Mouse (Mus musculus): ENCODE data around the gene Tesk1. TPM values are rescaled to one million over a fixed set of nuclear protein-coding genes. Genes with fewer than 3 reads are reported as not detected.
A peak's percentile ranks its signal among the peaks of the same experiment; 100 is the strongest.
"Not testable (repeated sequence)": the region's sequence is repeated elsewhere in the genome, so short reads cannot be mapped to it uniquely, and the experiment has no call there.

Gene Tesk1
- polyA plus RNA-seq, 1 experiment = 77.0 TPM

DNA sequence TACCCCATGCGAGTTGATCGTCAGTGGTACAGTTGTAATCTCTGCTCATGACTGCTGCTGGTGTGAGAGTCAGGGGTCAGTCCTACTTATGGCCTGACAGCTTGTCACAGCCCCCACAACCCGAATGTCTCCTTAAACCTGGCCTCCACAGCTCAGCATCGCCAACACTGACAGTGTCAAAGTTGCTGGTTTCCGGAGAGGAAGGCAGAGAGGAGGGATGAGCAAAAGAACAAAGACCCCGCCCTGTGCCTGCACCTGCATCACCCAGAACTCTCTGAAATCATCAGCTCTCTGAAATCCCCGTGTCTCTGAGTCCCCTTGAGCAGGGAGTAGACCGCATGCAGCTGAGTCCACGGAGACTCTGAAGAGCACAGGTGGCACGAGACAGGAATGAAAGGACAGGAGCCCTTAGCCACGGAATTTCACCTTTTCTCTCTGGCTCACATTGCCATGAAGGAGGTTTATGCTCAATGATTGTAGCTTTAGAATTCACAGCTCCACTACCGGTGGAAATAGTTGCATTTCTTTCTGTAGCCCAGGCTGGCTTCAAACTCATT is 41.9 kb downstream of the Tesk1 start, which contains the start of gene Sit1:
Gene Sit1, minus strand, starts transcription at position 200 of the 557 bp plus-strand sequence.
- Histone ChIP-seq H3K4me3 (ENCODE audit: insufficient read depth, low read length) (no peak within 1 kb of the TSS), H3K4me1 (ENCODE audit: control insufficient read depth, insufficient read depth, low read length) (no peaks in the 10 kb centered on the region), H3K27ac (ENCODE audit: insufficient read depth, low read length) (no peak within 1 kb of the TSS)
- no peak for TF ChIP-seq POLR2A (IDR thresholded peaks at IDR 0.05; ENCODE audit: extremely low read depth, insufficient read depth, low read length)
- no peak for TF ChIP-seq CTCF (IDR thresholded peaks at IDR 0.05; ENCODE audit: extremely low read depth, insufficient read depth, low read length)

DNA sequence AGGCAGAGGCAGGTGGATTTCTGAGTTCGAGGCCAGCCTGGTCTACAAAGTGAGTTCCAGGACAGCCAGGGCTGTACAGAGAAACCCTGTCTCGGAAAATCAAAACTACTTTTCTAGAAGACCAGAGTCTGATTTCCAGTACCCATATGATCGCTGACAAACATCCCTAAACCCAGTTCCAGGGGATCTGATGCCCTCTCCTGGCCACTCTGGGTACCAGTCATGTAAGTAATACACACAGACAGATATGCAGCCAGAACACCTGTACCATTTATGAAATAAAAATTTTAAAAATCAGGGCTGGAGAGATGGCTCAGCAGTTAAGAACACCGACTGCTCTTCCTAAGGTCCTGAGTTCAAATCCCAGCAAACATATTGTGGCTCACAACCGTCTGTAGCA is 43.9 kb downstream of the Tesk1 start:
- H3K27ac ChIP-seq (ENCODE audit: insufficient read depth, low read length); H3K4me1 ChIP-seq (ENCODE audit: control insufficient read depth, insufficient read depth, low read length); H3K4me3 ChIP-seq (ENCODE audit: insufficient read depth, low read length): not testable (repeated sequence)

DNA sequence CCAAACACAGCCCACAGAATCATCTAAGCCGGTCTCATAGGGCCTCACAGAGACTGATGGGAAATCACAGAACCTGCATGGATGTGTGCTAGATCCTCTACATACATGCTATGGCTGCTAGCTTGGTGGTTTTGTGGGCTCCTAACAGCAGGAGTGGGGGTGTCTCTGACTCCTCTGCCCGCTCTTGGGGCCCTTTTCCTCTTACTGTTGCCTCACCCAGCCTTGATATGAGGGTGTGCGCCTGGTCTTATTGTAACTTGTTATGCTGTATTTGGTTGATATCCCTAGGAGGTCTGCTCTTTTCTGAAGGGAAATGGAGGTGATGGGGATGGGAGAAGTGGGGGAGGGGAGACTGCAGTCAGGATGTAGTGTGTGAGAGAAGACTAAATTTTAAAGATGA is 47.9 kb downstream of the Tesk1 start:
- no peaks in the 10 kb centered on the region for H3K4me1 ChIP-seq (ENCODE audit: control insufficient read depth, insufficient read depth, low read length)
- H3K27ac ChIP-seq (ENCODE audit: insufficient read depth, low read length) = no peak overlapping the region
- TF ChIP-seq POLR2A (IDR thresholded peaks at IDR 0.05; ENCODE audit: extremely low read depth, insufficient read depth, low read length) (no peak), CTCF (IDR thresholded peaks at IDR 0.05; ENCODE audit: extremely low read depth, insufficient read depth, low read length) (no peak)
- no peak overlapping the region for H3K4me3 ChIP-seq (ENCODE audit: insufficient read depth, low read length)

DNA sequence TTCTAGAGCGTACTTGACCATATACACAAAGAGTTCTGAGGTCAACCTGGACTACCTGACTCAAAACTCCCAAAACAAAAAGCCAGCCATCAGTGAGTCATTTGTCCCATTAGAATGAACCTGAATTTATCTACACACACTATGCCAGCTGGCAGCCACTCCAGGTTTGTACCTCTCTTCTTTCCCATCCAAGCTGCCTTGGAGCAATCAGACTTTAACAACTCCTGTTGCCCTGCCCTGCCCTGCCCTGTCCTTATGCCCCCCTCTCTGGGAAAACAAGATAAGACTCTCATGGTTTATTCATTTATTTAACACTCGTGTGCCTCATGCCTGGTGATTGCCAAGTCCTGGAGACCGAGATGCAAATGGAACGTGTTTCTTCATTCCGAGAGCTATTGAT is 49.1 kb downstream of the Tesk1 start:
- TF ChIP-seq CTCF (IDR thresholded peaks at IDR 0.05; ENCODE audit: extremely low read depth, insufficient read depth, low read length) (no peak), POLR2A (IDR thresholded peaks at IDR 0.05; ENCODE audit: extremely low read depth, insufficient read depth, low read length) (no peak)
- no peak overlapping the region for H3K27ac ChIP-seq (ENCODE audit: insufficient read depth, low read length)
- no peak overlapping the region for H3K4me3 ChIP-seq (ENCODE audit: insufficient read depth, low read length)
- no peaks in the 10 kb centered on the region for H3K4me1 ChIP-seq (ENCODE audit: control insufficient read depth, insufficient read depth, low read length)

DNA sequence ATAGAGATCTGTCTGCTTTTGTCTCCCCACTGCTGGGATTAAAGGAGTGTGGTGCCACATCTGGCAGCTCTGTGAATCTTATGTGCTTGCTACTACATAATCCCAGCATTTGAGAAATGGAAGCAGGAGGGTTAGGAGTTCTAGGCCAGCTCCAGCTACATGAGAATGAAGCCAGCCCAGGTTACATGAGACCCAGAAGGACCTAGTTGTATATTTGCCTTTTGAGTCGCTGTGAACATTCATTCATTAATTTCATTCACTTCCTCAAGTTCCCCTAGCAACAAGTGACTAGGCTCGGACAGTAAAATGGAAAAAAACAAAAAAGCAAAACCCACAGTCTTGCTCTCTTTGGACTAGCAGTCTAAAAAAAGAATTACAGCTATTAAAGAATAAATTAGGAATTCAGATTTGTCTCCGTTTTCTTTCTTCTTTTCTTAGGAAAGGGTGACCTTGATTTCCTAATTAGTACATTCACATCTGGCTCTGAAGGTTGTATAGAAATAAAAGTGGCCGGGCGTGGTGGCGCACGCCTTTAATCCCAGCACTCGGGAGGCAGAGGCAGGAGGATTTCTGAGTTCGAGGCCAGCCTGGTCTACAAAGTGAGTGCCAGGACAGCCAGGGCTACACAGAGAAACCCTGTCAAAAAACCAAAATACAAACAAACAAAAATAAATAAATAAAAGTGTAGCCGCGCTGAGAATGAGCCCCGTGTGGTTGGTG is 50.5 kb downstream of the Tesk1 start:
- H3K27ac ChIP-seq (ENCODE audit: insufficient read depth, low read length) = no peak overlapping the region
- no peak overlapping the region for H3K4me3 ChIP-seq (ENCODE audit: insufficient read depth, low read length)
- no peaks in the 10 kb centered on the region for H3K4me1 ChIP-seq (ENCODE audit: control insufficient read depth, insufficient read depth, low read length)
- TF ChIP-seq POLR2A (IDR thresholded peaks at IDR 0.05; ENCODE audit: extremely low read depth, insufficient read depth, low read length) (no peak), CTCF (IDR thresholded peaks at IDR 0.05; ENCODE audit: extremely low read depth, insufficient read depth, low read length) (no peak)

DNA sequence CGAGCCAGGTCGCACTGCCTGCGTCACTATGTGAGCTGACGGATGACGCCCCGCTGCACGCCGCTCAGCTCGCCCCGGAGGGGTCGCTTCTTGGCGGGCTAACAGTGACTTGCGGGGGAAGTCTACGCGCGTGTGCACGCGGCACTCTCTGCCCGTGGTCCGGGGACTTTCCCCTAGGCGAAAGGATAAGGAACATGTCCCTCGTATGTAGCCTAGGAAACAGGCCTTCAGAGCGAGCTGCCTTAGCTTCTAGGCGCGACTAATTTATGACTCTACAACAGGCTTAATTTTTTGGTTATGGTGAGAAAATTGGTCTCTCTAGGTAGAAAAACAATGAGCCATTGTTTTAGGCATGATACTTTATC is 51.1 kb downstream of the Tesk1 start, which contains the start of gene Ccdc107:
Gene Ccdc107, plus strand, starts transcription at position 80 of the 365 bp plus-strand sequence.
- H3K27ac ChIP-seq (ENCODE audit: insufficient read depth, low read length) = peak within 1 kb of the TSS; percentile 25; the same call in 1 of the 2 replicates

DNA sequence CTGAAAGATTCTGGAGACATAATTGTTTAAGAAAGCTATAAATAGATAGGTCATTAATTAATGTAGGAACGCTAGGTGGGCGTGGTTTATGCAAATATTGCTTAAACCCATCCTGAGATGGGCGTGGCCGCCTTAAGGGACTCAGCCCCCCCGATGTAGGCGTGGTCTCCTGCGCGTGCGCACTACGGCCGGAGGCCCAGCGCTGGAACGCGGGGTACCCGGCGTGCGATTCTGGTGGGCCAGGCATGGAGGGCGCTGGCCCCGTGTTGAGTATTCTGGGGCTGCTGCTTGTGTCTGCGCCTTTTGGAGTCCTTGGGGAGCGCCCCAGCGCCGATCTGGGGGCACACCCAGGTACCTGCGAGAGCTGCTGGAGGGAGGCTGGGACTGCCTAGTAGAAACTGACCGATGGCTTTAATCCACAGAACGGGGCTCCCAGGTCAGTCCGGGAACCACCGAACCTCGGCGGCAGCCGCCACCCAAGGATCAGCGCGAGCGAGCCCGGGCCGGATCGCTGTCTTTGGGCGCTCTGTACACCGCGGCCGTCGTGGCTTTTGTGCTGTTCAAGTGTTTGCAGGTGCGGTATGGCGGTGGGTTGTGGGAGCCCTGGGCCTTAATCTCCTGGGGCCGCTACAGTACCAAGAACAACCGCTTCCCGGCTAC is 51.6 kb downstream of the Tesk1 start:
- TF ChIP-seq CTCF (IDR thresholded peaks at IDR 0.05; ENCODE audit: extremely low read depth, insufficient read depth, low read length) (no peak), POLR2A (IDR thresholded peaks at IDR 0.05; ENCODE audit: extremely low read depth, insufficient read depth, low read length) (peak; percentile 96)
- peak overlapping the region; percentile 80 for H3K4me3 ChIP-seq (ENCODE audit: insufficient read depth, low read length)
- peak overlapping the region; percentile 25; the same call in 1 of the 2 replicates for H3K27ac ChIP-seq (ENCODE audit: insufficient read depth, low read length)
- no peaks in the 10 kb centered on the region for H3K4me1 ChIP-seq (ENCODE audit: control insufficient read depth, insufficient read depth, low read length)

More for the DNA sequence above, 51.1 kb downstream of the Tesk1 start, which contains the start of gene Ccdc107:
- H3K4me3 ChIP-seq (ENCODE audit: insufficient read depth, low read length) = peak within 1 kb of the TSS; percentile 80
- TF ChIP-seq POLR2A (IDR thresholded peaks at IDR 0.05; ENCODE audit: extremely low read depth, insufficient read depth, low read length) (no peak), CTCF (IDR thresholded peaks at IDR 0.05; ENCODE audit: extremely low read depth, insufficient read depth, low read length) (no peak)
- H3K4me1 ChIP-seq (ENCODE audit: control insufficient read depth, insufficient read depth, low read length) = no peaks in the 10 kb centered on the region

DNA sequence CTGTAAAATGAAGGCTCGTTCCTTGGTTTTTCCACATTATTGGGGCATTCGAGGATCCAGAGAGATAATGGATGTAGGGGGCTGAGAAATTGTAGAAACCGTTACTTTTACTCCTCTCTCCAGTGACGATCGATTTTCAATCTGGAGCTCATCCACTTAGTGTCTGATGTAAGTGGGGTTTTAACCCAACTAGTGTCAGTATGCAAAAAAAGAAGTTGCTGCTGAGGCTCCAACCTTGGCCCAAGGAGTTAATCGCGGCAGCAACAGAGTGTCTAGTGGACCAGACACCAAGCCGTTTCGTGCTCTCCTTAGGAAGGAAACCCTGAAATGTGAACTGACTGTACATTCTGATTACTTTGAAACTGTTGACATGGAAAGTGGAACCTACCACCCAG is 52.1 kb downstream of the Tesk1 start:
- Histone ChIP-seq H3K27ac (ENCODE audit: insufficient read depth, low read length) (no peak overlapping the region), H3K4me1 (ENCODE audit: control insufficient read depth, insufficient read depth, low read length) (no peaks in the 10 kb centered on the region)
- TF ChIP-seq POLR2A (IDR thresholded peaks at IDR 0.05; ENCODE audit: extremely low read depth, insufficient read depth, low read length) (no peak), CTCF (IDR thresholded peaks at IDR 0.05; ENCODE audit: extremely low read depth, insufficient read depth, low read length) (no peak)

DNA sequence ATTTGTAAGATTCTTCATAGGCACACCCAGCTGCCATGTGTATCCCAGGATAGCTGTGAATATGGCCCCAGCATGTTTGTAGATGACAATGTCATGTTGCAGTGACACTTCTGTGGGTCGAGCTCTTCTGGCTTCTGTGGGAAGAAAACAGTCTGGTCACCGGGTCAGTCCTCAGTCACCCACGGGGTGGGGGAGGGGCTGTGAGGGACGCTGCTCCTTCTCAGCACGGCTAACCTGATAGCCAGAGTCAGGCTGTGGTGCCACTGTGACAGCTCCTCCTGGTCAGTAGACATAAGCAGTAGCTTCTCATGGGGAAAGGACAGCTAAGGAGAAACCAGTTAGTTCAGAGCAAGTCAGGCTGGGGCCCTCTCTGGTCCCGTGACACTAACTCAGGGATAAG is 54.8 kb downstream of the Tesk1 start:
- Histone ChIP-seq H3K4me1 (ENCODE audit: control insufficient read depth, insufficient read depth, low read length) (no peaks in the 10 kb centered on the region), H3K27ac (ENCODE audit: insufficient read depth, low read length) (no peak overlapping the region), H3K4me3 (ENCODE audit: insufficient read depth, low read length) (no peak overlapping the region)
- TF ChIP-seq CTCF (IDR thresholded peaks at IDR 0.05; ENCODE audit: extremely low read depth, insufficient read depth, low read length) (no peak), POLR2A (IDR thresholded peaks at IDR 0.05; ENCODE audit: extremely low read depth, insufficient read depth, low read length) (no peak)

More for the DNA sequence above, 52.1 kb downstream of the Tesk1 start:
- peak overlapping the region; percentile 80 for H3K4me3 ChIP-seq (ENCODE audit: insufficient read depth, low read length)

DNA sequence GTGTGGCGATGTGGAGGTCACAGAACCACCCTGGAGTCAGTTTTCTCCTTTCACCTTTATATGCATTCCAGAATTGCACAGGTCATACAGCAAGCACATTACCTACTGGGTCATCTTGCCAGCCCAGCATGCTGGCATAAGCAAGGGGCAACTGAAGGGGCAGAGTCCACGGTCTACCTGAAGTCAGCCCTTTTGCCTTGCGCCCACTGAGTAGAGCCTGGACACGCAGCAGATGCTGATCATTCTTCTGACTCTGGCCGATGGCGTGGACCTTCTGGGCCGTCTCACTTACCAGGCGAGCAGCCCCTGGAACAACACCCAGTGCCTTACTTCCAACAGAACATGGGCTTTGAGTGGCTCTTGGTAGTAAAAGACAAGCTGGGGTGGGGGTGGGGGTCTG is 55.7 kb downstream of the Tesk1 start:
- TF ChIP-seq CTCF (IDR thresholded peaks at IDR 0.05; ENCODE audit: extremely low read depth, insufficient read depth, low read length) (no peak), POLR2A (IDR thresholded peaks at IDR 0.05; ENCODE audit: extremely low read depth, insufficient read depth, low read length) (no peak)
- H3K27ac ChIP-seq (ENCODE audit: insufficient read depth, low read length) = no peak overlapping the region
- H3K4me3 ChIP-seq (ENCODE audit: insufficient read depth, low read length) = no peak overlapping the region
- H3K4me1 ChIP-seq (ENCODE audit: control insufficient read depth, insufficient read depth, low read length) = no peaks in the 10 kb centered on the region

Other genes starting within 250 kb of the Tesk1 start
- 0.55 and 0.77 TPM in 2 replicates for gene Atp8b5, start 174.8 kb upstream of the Tesk1 start, polyA plus RNA-seq (2012; rRNA removed)
- 50.6 and 53.8 TPM in 2 replicates for gene Rusc2, start 60.0 kb upstream of the Tesk1 start, polyA plus RNA-seq (2012; rRNA removed)
- 1.8 and 1.9 TPM in 2 replicates for gene Fam166b, start 12.8 kb upstream of the Tesk1 start, polyA plus RNA-seq (2012; rRNA removed)
- gene Cd72, start 12.7 kb downstream of the Tesk1 start, polyA plus RNA-seq (2012; rRNA removed) = 1.0 and 1.8 TPM in 2 replicates
- 0.08 TPM in 1 of 2 replicates, not detected in the other for gene Sit1, start 41.8 kb downstream of the Tesk1 start, polyA plus RNA-seq (2012; rRNA removed)
- 75.7 and 82.6 TPM in 2 replicates for gene Ccdc107, start 51.0 kb downstream of the Tesk1 start, polyA plus RNA-seq (2012; rRNA removed)
- gene Arhgef39, start 57.8 kb downstream of the Tesk1 start, polyA plus RNA-seq (2012; rRNA removed) = 0.55 and 2.7 TPM in 2 replicates
- 0.32 and 0.61 TPM in 2 replicates for gene Car9, start 65.0 kb downstream of the Tesk1 start, polyA plus RNA-seq (2012; rRNA removed)
- gene Tpm2, start 81.8 kb downstream of the Tesk1 start, polyA plus RNA-seq (2012; rRNA removed) = 10.4 and 12.5 TPM in 2 replicates
- 61.8 and 65.9 TPM in 2 replicates for gene Creb3, start 120.4 kb downstream of the Tesk1 start, polyA plus RNA-seq (2012; rRNA removed)
- 44.3 and 46.5 TPM in 2 replicates for gene Tln1, start 120.8 kb downstream of the Tesk1 start, polyA plus RNA-seq (2012; rRNA removed)
- 35.7 and 38.8 TPM in 2 replicates for gene Rgp1, start 136.8 kb downstream of the Tesk1 start, polyA plus RNA-seq (2012; rRNA removed)
- gene Gba2, start 136.9 kb downstream of the Tesk1 start, polyA plus RNA-seq (2012; rRNA removed) = 96.7 and 105 TPM in 2 replicates
- 0.15 and 0.34 TPM in 2 replicates for gene Msmp, start 142.6 kb downstream of the Tesk1 start, polyA plus RNA-seq (2012; rRNA removed)
- gene Npr2, start 190.0 kb downstream of the Tesk1 start, polyA plus RNA-seq (2012; rRNA removed) = 115 and 129 TPM in 2 replicates
- 2.3 and 2.6 TPM in 2 replicates for gene Spag8, start 211.7 kb downstream of the Tesk1 start, polyA plus RNA-seq (2012; rRNA removed)
- 81.7 and 84.5 TPM in 2 replicates for gene Hint2, start 214.5 kb downstream of the Tesk1 start, polyA plus RNA-seq (2012; rRNA removed)
- gene Tmem8b, start 227.0 kb downstream of the Tesk1 start, polyA plus RNA-seq (2012; rRNA removed) = 36.2 and 36.6 TPM in 2 replicates
- 1.0 TPM in 2 replicates for gene Fam221b, start 227.2 kb downstream of the Tesk1 start, polyA plus RNA-seq (2012; rRNA removed)